Mouse (Mus musculus) right cerebral cortex, adult 18-20 months (tissue): Measurements from ENCODE around the gene Rps4x.
"Not testable (repeated sequence)": the region's sequence is repeated elsewhere in the genome, so short reads cannot be mapped to it uniquely, and the experiment has no call there.

Source experiments
- DNase-seq: peaks from one replicate; pipeline ENCODE4 v3.0.0; 2022; ENCODE audit warnings: mixed read lengths

Gene Rps4x

DNA sequence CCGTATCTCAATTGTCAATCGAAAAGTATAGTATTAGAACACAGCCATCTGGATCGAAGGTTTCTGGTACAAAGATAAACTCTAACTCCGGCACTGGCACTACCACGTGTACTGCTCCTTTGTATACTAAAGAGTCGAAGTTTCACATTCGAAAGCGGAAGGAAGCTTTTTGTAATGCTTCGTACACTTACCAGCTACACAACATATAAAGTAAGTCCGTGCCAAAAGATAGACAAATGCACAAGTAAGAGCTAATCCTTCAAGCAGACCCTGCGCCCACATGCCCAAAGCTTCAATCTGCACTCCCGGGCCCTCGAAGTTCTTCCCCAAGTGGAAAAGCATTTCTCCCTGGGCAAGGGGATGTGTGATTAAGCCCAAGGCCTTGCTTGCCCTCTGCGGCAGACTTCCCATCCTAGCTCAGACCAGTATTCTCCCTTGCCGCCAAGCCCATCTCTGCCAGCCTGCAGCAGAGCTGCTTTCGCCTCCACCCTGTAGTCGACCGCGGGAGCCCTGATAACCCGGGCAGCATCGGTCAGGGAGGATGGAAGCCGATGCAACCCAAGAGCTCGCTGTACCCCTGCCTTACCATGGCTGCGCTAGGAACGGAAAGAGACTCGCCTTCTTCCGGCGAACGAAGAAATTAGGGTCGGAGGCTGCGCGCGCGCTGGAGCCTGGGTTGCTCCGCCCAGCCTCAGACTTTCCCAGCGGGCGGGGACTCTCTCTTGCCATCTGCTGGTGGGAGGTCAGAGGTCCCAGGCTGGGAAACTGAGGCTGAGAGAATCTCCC lies at the start of gene Rps4x:
Gene Rps4x, minus strand, starts transcription at position 683 of the 786 bp plus-strand sequence.
- DNase-seq = peak; percentile 77

DNA sequence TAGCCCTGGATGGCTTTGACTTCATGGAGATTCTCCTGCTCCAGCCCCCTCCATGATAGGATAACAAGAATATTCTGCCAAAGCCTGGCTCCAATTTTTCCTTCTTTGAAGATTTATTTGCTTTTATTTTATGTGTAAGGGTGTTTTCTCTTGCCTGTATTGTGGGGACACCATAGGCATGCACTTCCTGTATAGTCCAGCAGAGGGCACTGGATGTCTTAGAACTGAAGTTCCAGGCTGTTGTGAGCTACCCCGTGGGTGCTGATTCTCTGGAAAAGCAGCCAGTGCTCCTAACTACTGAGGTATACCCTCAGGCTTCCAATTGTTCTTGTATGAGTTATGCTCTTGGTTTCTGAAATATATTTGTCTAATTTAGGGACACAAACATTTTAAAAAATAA lies 29.9 kb upstream of the Rps4x start:
- DNase-seq = peak; percentile 1

- DNase-seq = not testable (repeated sequence)
These were observed 26.2 kb upstream of the Rps4x start for GRCm38 (mm10) chrX:102215356-102215755.

GRCm38 (mm10) chrX:102190840-102191239 lies 1.6 kb upstream of the Rps4x start:
- DNase-seq = no peak

DNA sequence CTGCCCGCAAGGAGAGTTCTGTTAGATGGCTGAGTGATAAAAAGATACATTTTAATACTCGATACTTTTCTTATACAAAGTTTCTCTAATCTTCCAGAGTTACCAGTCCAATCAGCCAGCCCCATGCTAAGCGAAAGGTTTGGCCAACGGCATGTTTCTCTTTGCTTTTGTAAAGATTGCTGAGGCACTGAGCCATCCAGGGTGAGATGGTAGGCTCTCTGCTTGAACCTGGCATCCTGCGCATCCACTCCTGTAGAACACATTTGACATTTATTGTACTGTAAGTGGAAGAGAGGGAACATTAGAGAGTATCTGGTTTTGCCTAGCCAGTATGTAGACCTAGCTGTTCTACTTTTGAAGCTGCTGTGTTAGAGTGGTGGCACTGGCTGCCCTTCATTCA lies 387 bp upstream of the Rps4x start:
- DNase-seq = no peak

DNA sequence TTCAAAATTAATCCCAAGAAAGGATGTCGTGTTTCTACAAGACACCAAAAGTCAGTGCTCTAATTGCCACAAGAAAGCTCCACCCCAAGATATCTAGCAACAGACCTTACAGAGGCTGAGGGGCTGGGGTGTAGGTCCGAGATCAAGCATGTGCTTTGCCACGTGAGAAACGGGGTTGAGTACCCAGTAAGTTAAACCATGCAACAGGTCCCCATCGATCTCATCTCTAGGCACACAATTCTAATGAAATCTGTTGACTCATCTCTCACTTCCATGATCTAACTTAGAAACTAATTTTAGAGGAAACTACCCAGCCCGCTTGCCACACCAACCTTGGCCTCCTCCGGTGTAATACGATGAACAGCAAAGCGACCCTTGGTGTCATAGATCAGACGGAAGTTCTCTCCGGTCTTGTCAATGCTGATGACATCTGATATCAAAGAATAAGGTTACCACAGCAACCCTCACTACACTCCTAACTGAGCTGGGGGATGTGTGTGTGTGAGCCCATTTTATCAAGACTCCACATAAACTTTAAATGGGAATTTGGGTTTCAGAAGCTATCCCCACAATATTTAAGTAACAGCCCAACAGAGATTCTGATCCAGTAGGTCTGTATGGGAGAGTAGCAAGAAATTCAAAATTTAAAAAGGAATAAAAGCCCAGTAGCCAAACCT lies 2.0 kb downstream of the Rps4x start:
- no peak for DNase-seq

GRCm38 (mm10) chrX:102182575-102182974 lies 6.6 kb downstream of the Rps4x start:
- no peak for DNase-seq

- DNase-seq = no peak
These were observed 13.5 kb downstream of the Rps4x start for GRCm38 (mm10) chrX:102175538-102176287.

- no peak for DNase-seq
These were observed 18.3 kb downstream of the Rps4x start for GRCm38 (mm10) chrX:102170900-102171299.

- no peak for DNase-seq
These were observed 19.1 kb downstream of the Rps4x start for GRCm38 (mm10) chrX:102170135-102170534.

DNA sequence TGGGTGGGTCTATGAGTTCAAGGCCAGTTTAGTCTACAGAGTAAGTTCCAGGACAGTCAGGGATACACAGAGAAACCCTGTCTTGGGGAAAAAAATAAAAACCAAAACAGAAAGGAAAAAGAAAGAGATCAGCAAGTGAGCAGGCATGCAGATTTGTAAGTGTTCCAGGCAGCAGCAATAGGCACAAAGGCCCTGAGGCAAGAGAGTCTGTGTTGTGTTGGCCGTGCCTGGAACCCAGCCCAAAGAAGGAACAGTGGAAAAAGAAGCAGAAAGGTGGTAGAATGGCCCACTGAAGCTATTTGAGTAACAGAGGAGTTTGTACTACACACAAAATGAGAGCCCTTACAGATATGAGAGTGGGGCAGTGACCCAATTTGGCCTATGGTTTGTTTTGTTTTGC lies 19.5 kb downstream of the Rps4x start:
- DNase-seq = no peak

GRCm38 (mm10) chrX:102166986-102167385 lies 22.2 kb downstream of the Rps4x start:
- DNase-seq = no peak

DNA sequence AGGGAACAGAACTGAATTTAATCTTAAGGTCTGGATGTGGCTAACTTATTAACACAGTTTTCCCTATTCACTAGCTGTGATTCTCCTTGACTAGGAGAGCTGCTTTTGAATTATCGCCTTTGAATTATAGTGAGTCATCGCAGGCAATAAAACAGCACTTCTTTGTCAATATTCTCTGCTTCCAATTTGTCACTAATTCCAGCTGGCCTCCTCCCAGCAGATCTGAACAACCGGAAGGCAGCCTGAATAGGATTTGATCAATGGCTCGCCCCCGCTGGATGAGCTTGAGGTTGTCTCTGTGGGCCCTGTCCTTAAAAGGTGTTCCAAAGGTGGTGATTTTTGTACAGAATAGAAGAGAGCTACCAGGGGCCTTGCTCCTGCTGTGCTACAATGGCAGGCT lies 22.7 kb downstream of the Rps4x start:
- DNase-seq = no peak

- no peak for DNase-seq
These were observed 25.7 kb downstream of the Rps4x start for GRCm38 (mm10) chrX:102163529-102163928.

- DNase-seq = no peak
These were observed 26.1 kb downstream of the Rps4x start for GRCm38 (mm10) chrX:102163096-102163495.

DNA sequence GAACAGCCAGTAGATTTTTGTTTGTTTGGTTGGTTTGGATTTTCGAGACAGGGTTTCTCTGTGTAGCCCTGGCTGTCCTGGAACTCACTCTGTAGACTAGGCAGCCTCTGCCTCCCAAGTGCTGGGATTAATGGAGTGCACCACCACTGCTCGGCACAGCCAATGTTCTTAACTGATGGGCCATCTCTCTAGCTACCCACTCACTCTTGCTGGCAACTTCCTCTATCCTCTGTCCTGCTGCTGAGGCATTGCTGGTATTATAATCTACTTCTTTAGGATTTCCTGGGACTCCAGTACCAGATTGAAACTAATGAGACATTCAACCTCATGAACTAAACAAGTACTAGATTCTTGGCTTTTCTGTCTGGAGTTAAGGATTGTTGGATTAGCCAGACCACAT lies 28.7 kb downstream of the Rps4x start:
- no peak for DNase-seq

DNA sequence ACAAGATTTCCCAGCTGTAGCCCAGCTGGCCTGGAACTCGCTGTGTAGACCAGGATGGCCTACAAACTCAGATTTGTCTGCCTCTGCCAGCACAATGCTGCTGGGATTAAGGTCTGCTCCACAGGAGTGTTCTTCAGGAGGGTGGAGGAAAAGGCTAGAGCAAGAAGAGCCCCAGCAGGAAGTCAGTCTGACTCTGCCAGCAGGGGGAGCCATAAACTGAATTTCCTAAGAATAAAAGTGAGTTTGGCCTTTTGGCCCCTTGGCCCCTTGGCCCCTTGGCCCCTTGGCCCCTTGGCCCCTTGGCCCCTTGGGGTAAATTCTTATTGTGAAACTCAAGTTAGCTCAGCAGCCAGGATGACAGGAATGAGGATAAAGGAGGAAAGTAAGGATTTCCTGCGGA lies 29.4 kb downstream of the Rps4x start:
- DNase-seq = no peak

DNA sequence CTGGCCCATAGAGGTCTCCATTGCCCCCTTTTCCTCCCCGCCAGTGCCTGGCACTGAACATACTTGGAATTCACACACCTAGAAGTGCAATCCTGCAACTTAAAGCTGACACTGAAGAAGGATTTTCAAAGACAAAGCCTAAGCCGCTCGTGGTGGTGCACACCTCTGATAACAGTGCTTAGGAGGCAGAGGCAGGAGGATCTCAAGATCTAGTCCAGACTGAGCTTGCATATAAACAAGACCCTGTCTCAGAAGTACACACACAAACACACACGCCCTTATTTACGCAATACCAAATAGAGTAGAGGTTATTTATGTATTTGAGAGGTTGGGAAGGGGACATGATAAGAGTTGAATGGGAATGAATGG lies 31.8 kb downstream of the Rps4x start:
- no peak for DNase-seq

- DNase-seq = peak; percentile 91
These were observed 32.4 kb downstream of the Rps4x start, which contains the start of gene Ercc6l for GRCm38 (mm10) chrX:102156618-102157422. Gene Ercc6l (minus strand): TSS chrX:102157091.

DNA sequence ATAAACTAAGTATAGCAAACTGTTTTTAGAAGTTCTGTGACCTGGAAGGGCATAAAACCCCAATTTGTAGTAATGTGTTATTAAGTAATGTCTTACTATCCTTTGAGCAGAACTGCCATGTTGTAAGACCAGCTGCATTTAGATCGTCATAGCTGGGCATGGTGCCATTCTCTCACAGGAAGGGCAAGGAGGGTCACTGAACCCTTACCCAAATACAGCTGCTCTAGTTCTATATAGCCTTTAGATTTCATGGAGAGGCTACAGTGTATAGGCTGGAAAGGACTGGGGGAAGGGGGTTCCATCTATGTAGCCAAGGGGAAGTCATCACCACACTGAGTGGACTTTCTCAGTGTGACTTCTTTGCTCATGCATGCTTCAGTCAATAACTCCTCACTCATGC lies 48.0 kb downstream of the Rps4x start:
- no peak for DNase-seq
